Mouse (Mus musculus) stomach, postnatal 0 days (tissue): ENCODE data around the gene Kcnab2. TPM values are rescaled to one million over a fixed set of nuclear protein-coding genes. Genes with fewer than 3 reads are reported as not detected.
A peak's percentile ranks its signal among the peaks of the same experiment; 100 is the strongest.

ENCODE experiments used
- ATAC-seq: fragments of 200-750 bp; cut with Nextera tagmentation; 2 replicates; pipeline ENCODE4 v1.8.0; 2017; ENCODE audit not compliant: low FRiP score, low TSS enrichment
- DNase-seq: peaks from one replicate; pipeline ENCODE4 v3.0.0-alpha.2; 2016; ENCODE audit warnings: low spot score
- H3K27ac ChIP-seq: fragments of 300-500 bp; sonication (generic); replicated peaks from 2 replicates; pipeline ENCODE4 v1.5.1; 2014; ENCODE audit warnings: mild to moderate bottlenecking, control low read depth
- H3K27me3 ChIP-seq: fragments of 300-500 bp; sonication (generic); 2 replicates; pipeline ENCODE4 v1.6.1; 2014; ENCODE audit warnings: low read length; ENCODE audit not compliant: control insufficient read depth, insufficient read depth
- H3K36me3 ChIP-seq: fragments of 300-500 bp; sonication (generic); 2 replicates; pipeline ENCODE4 v1.6.1; 2014; ENCODE audit warnings: low read length, mixed read lengths; ENCODE audit not compliant: control insufficient read depth, insufficient read depth
- H3K4me1 ChIP-seq: fragments of 300-500 bp; sonication (generic); replicated peaks from 2 replicates; pipeline ENCODE4 v1.6.1; 2014; ENCODE audit warnings: antibody characterized with exemption; ENCODE audit not compliant: control insufficient read depth, insufficient read depth
- H3K4me2 ChIP-seq: fragments of 300-500 bp; sonication (generic); replicated peaks from 2 replicates; pipeline ENCODE4 v1.6.1; 2014; ENCODE audit warnings: low read depth, mild to moderate bottlenecking, control low read depth, moderate library complexity
- H3K4me3 ChIP-seq: fragments of 300-500 bp; sonication (generic); 2 replicates; pipeline ENCODE4 v1.5.1; 2014; ENCODE audit warnings: low read depth, low read length, control low read depth
- H3K9ac ChIP-seq: fragments of 300-500 bp; sonication (generic); 2 replicates; pipeline ENCODE4 v1.6.1; 2014; ENCODE audit warnings: mild to moderate bottlenecking, low read length, control low read depth, mixed read lengths
- H3K9me3 ChIP-seq: fragments of 300-500 bp; sonication (generic); 2 replicates; pipeline ENCODE4 v1.6.1; 2016; ENCODE audit warnings: low read length; ENCODE audit not compliant: control insufficient read depth
- CTCF ChIP-seq: IDR thresholded peaks from 2 replicates; pipeline ENCODE4 v1.5.1; 2016; ENCODE audit warnings: antibody characterized with exemption, low read depth, mild to moderate bottlenecking, moderate library complexity
- EP300 ChIP-seq: optimal IDR thresholded peaks from 2 replicates; pipeline ENCODE3; 2016; ENCODE audit warnings: antibody characterized with exemption
- WGBS: fragments of 180-500 bp; shearing (Covaris S2); extraction: QIAGEN DNeasy Blood & Tissue Kit; methylation state at CpG from one replicate; pipeline ENCODE4 v1.1.7; 2014; 5-methylcytosine and 5-hydroxymethylcytosine counted together
- polyA plus RNA-seq: library from polyadenylated mRNA; unstranded; fragments of >200 nt; fragmentation: Nextera tagmentation; extraction: Ambion mirVana; gene quantifications from 2 replicates; pipeline ENCODE4 v1.2.1, GENCODE M21; 2015

Gene Kcnab2
- polyA plus RNA-seq, 1 experiment from 2014 or later: 1.2 TPM

GRCm38 (mm10) chr4:152350722-152351421 is 126.8 kb downstream of the Kcnab2 start:
- TF ChIP-seq EP300 (no peak), CTCF (no peak)
- DNase-seq (no peak), ATAC-seq (no peak)
- WGBS: 27% methylated on average over 8 of the region's 8 CpGs
- Histone ChIP-seq H3K27me3 (no peaks in the 10 kb centered on the region), H3K9me3 (no peaks in the 10 kb centered on the region), H3K27ac (no peak overlapping the region), H3K9ac (no peak overlapping the region), H3K4me2 (no peak overlapping the region), H3K4me3 (no peak overlapping the region), H3K36me3 (no peaks in the 10 kb centered on the region), H3K4me1 (no peaks in the 10 kb centered on the region)

- H3K27ac ChIP-seq: no peak overlapping the region
- no peak for ATAC-seq
- no peak overlapping the region for H3K4me2 ChIP-seq
- no peak for DNase-seq
- H3K4me1 ChIP-seq: no peaks in the 10 kb centered on the region
- TF ChIP-seq EP300: no peak
- no peak for TF ChIP-seq CTCF
- no peaks in the 10 kb centered on the region for H3K36me3 ChIP-seq
- no peak overlapping the region for H3K9ac ChIP-seq
- no peak overlapping the region for H3K4me3 ChIP-seq
- WGBS: 5% methylated on average over 17 of the region's 17 CpGs
- no peaks in the 10 kb centered on the region for H3K9me3 ChIP-seq
- no peaks in the 10 kb centered on the region for H3K27me3 ChIP-seq
Measured at GRCm38 (mm10) chr4:152349837-152350381, 127.8 kb downstream of the Kcnab2 start.

- Histone ChIP-seq H3K4me1 (no peaks in the 10 kb centered on the region), H3K9ac (no peak overlapping the region), H3K9me3 (no peaks in the 10 kb centered on the region), H3K4me2 (no peak overlapping the region), H3K4me3 (no peak overlapping the region), H3K27ac (no peak overlapping the region), H3K27me3 (no peaks in the 10 kb centered on the region), H3K36me3 (no peaks in the 10 kb centered on the region)
- ATAC-seq: peak; percentile 45; the same call in 1 of the 2 replicates
- DNase-seq: peak; percentile 35
- TF ChIP-seq EP300 (no peak), CTCF (no peak)
- WGBS: 41% methylated on average over 7 of the region's 7 CpGs
Measured at GRCm38 (mm10) chr4:152345120-152345889, 132.4 kb downstream of the Kcnab2 start.

- H3K4me1 ChIP-seq: no peaks in the 10 kb centered on the region
- ATAC-seq (no peak), DNase-seq (no peak)
- H3K27ac ChIP-seq: no peak overlapping the region
- no peaks in the 10 kb centered on the region for H3K36me3 ChIP-seq
- TF ChIP-seq EP300 (no peak), CTCF (no peak)
- WGBS: 59% methylated on average over 7 of the region's 7 CpGs
- no peak overlapping the region for H3K4me2 ChIP-seq
- no peak overlapping the region for H3K4me3 ChIP-seq
- no peaks in the 10 kb centered on the region for H3K27me3 ChIP-seq
- H3K9ac ChIP-seq: no peak overlapping the region
- H3K9me3 ChIP-seq: no peaks in the 10 kb centered on the region
Measured at GRCm38 (mm10) chr4:152344651-152345050, 133.0 kb downstream of the Kcnab2 start.

GRCm38 (mm10) chr4:152343296-152343695 is 134.4 kb downstream of the Kcnab2 start:
- 13% methylated on average over 5 of the region's 5 CpGs for WGBS
- no peaks in the 10 kb centered on the region for H3K9me3 ChIP-seq
- peak; percentile 73 for TF ChIP-seq CTCF
- no peak for TF ChIP-seq EP300
- no peaks in the 10 kb centered on the region for H3K36me3 ChIP-seq
- no peak overlapping the region for H3K4me2 ChIP-seq
- no peaks in the 10 kb centered on the region for H3K4me1 ChIP-seq
- H3K4me3 ChIP-seq: no peak overlapping the region
- H3K9ac ChIP-seq: no peak overlapping the region
- H3K27me3 ChIP-seq: no peaks in the 10 kb centered on the region
- no peak overlapping the region for H3K27ac ChIP-seq
- DNase-seq (no peak), ATAC-seq (no peak)

Other genes starting within 250 kb of the Kcnab2 start
- 6.9 and 8.4 TPM in 2 replicates for gene Gpr153, start 203.6 kb downstream of the Kcnab2 start, polyA plus RNA-seq
- not detected in 2 replicates for gene Hes3, start 186.2 kb downstream of the Kcnab2 start, polyA plus RNA-seq
- 9.6 and 10.2 TPM in 2 replicates for gene Icmt, start 180.6 kb downstream of the Kcnab2 start, polyA plus RNA-seq
- gene Rnf207, start 158.9 kb downstream of the Kcnab2 start, polyA plus RNA-seq: 0.40 and 0.46 TPM in 2 replicates
- gene Rpl22, start 152.1 kb downstream of the Kcnab2 start, polyA plus RNA-seq: 351 and 372 TPM in 2 replicates
- 1.3 and 1.9 TPM in 2 replicates for gene Chd5, start 139.2 kb downstream of the Kcnab2 start, polyA plus RNA-seq
- 0.48 and 0.58 TPM in 2 replicates for gene Nphp4, start 1.2 kb downstream of the Kcnab2 start, polyA plus RNA-seq